Mouse (Mus musculus) heart, postnatal 0 days (tissue): ENCODE results near the gene Pigf. TPM values are rescaled to one million over a fixed set of nuclear protein-coding genes. Genes with fewer than 3 reads are reported as not detected.

Source experiments
- ATAC-seq: fragments of 200-750 bp; cut with Nextera tagmentation; 2 replicates; pipeline ENCODE4 v1.8.0; 2017; ENCODE audit warnings: low read depth, moderate number of reproducible peaks, moderate library complexity; ENCODE audit not compliant: insufficient read depth
- DNase-seq: peaks from one replicate; pipeline ENCODE4 v3.0.0-alpha.2; 2016; ENCODE audit warnings: low spot score
- H3K27ac ChIP-seq: fragments of 300-500 bp; sonication (generic); 2 replicates; pipeline ENCODE4 v1.5.1; 2014; ENCODE audit warnings: low read depth, mild to moderate bottlenecking
- H3K27me3 ChIP-seq: fragments of 300-500 bp; sonication (generic); 2 replicates; pipeline ENCODE4 v1.6.1; 2014; ENCODE audit warnings: low read length, mixed read lengths; ENCODE audit not compliant: control insufficient read depth, insufficient read depth
- H3K36me3 ChIP-seq: fragments of 300-500 bp; sonication (generic); replicated peaks from 2 replicates; pipeline ENCODE4 v1.6.1; 2014; ENCODE audit warnings: low read length, mixed read lengths; ENCODE audit not compliant: control insufficient read depth, insufficient read depth
- H3K4me1 ChIP-seq: fragments of 300-500 bp; sonication (generic); 2 replicates; pipeline ENCODE4 v1.6.1; 2014; ENCODE audit warnings: antibody characterized with exemption; ENCODE audit not compliant: control insufficient read depth, insufficient read depth
- H3K4me2 ChIP-seq: fragments of 300-500 bp; sonication (generic); 2 replicates; pipeline ENCODE4 v1.6.1; 2014; ENCODE audit warnings: low read depth, mild to moderate bottlenecking, low read length, moderate library complexity
- H3K4me3 ChIP-seq: fragments of 300-500 bp; sonication (generic); 2 replicates; pipeline ENCODE4 v1.5.1; 2014; ENCODE audit warnings: low read depth, low read length
- H3K9ac ChIP-seq: fragments of 300-500 bp; sonication (generic); replicated peaks from 2 replicates; pipeline ENCODE4 v1.6.1; 2014; ENCODE audit warnings: low read depth, low read length, mixed read lengths
- H3K9me3 ChIP-seq: fragments of 300-500 bp; sonication (generic); replicated peaks from 2 replicates; pipeline ENCODE4 v1.6.1; 2016; ENCODE audit warnings: low read length; ENCODE audit not compliant: control insufficient read depth
- CTCF ChIP-seq: IDR thresholded peaks from 2 replicates; pipeline ENCODE4 v1.5.1; 2016; ENCODE audit warnings: antibody characterized with exemption, control low read depth, low read depth
- EP300 ChIP-seq: IDR thresholded peaks from 2 replicates; pipeline ENCODE4 v1.6.1; 2016; ENCODE audit warnings: antibody characterized with exemption, low read depth
- WGBS: fragments of 180-500 bp; shearing (Covaris S2); extraction: QIAGEN DNeasy Blood & Tissue Kit; methylation state at CpG from one replicate; pipeline ENCODE4 v1.1.7; 2014; 5-methylcytosine and 5-hydroxymethylcytosine counted together
- polyA plus RNA-seq: library from polyadenylated mRNA; unstranded; fragments of >200 nt; fragmentation: Nextera tagmentation; extraction: Ambion mirVana; gene quantifications from 2 replicates; pipeline ENCODE4 v1.2.1, GENCODE M21; 2015
- total RNA-seq: library from RNA; depleted of rRNA; stranded (reverse); fragments of >200 nt; gene quantifications from 2 replicates; pipeline ENCODE4 v1.2.3, GENCODE M21; 2014; ENCODE audit warnings: low replicate concordance

The Pigf gene
- total and polyA plus RNA-seq, 2 experiments from 2014 or later = 9.0 to 10.1 TPM

GRCm38 (mm10) chr17:86981701-86982100 is 43.5 kb downstream of the Pigf start:
- Histone ChIP-seq H3K4me2 (no peak overlapping the region), H3K36me3 (peaks cover 12% of the 10 kb centered on the region; the same call in 1 of the 2 replicates), H3K27ac (no peak overlapping the region; the same call in 1 of the 2 replicates), H3K9ac (no peak overlapping the region), H3K4me3 (no peak overlapping the region), H3K4me1 (peaks cover 24% of the 10 kb centered on the region), H3K9me3 (no peaks in the 10 kb centered on the region), H3K27me3 (no peaks in the 10 kb centered on the region)
- no peak for TF ChIP-seq EP300
- no peak for TF ChIP-seq CTCF
- no peak for DNase-seq
- ATAC-seq = no peak
- 98% methylated on average over 2 of the region's 2 CpGs for WGBS

GRCm38 (mm10) chr17:86981205-86981604 is 44.0 kb downstream of the Pigf start:
- peaks cover 22% of the 10 kb centered on the region for H3K4me1 ChIP-seq
- H3K27ac ChIP-seq = no peak overlapping the region
- H3K9ac ChIP-seq = no peak overlapping the region
- no peak overlapping the region for H3K4me3 ChIP-seq
- ATAC-seq = no peak
- 100% methylated on average over 1 of the region's 1 CpGs for WGBS
- peaks cover 17% of the 10 kb centered on the region; the same call in 1 of the 2 replicates for H3K36me3 ChIP-seq
- DNase-seq = no peak
- H3K9me3 ChIP-seq = no peaks in the 10 kb centered on the region
- no peaks in the 10 kb centered on the region for H3K27me3 ChIP-seq
- TF ChIP-seq CTCF = no peak
- TF ChIP-seq EP300 = no peak
- H3K4me2 ChIP-seq = no peak overlapping the region

- H3K4me3 ChIP-seq = no peak overlapping the region
- H3K36me3 ChIP-seq = peaks cover 42% of the 10 kb centered on the region
- no peak overlapping the region for H3K4me2 ChIP-seq
- peaks cover 22% of the 10 kb centered on the region for H3K4me1 ChIP-seq
- H3K27ac ChIP-seq = no peak overlapping the region; the same call in 1 of the 2 replicates
- WGBS = 71% methylated on average over 6 of the region's 6 CpGs
- ATAC-seq (no peak), DNase-seq (no peak)
- H3K27me3 ChIP-seq = no peaks in the 10 kb centered on the region
- TF ChIP-seq CTCF (no peak), EP300 (no peak)
- H3K9me3 ChIP-seq = no peaks in the 10 kb centered on the region
- no peak overlapping the region for H3K9ac ChIP-seq
Observed at GRCm38 (mm10) chr17:86978496-86978895, 46.7 kb downstream of the Pigf start.

GRCm38 (mm10) chr17:86976387-86976786 is 48.8 kb downstream of the Pigf start:
- H3K36me3 ChIP-seq = peaks cover 51% of the 10 kb centered on the region
- H3K9ac ChIP-seq = no peak overlapping the region
- H3K27me3 ChIP-seq = no peaks in the 10 kb centered on the region
- ATAC-seq (no peak), DNase-seq (no peak)
- no peak for TF ChIP-seq CTCF
- no peak for TF ChIP-seq EP300
- no peak overlapping the region for H3K27ac ChIP-seq
- no peaks in the 10 kb centered on the region for H3K9me3 ChIP-seq
- 57% methylated on average over 10 of the region's 10 CpGs for whole genome bisulfite sequencing
- H3K4me2 ChIP-seq = no peak overlapping the region
- peaks cover 12% of the 10 kb centered on the region; the same call in 1 of the 2 replicates for H3K4me1 ChIP-seq
- H3K4me3 ChIP-seq = no peak overlapping the region

- Histone ChIP-seq H3K27me3 (no peaks in the 10 kb centered on the region), H3K36me3 (peaks cover 56% of the 10 kb centered on the region), H3K4me2 (no peak overlapping the region), H3K9me3 (no peaks in the 10 kb centered on the region), H3K4me3 (no peak overlapping the region), H3K27ac (no peak overlapping the region), H3K4me1 (peaks cover 29% of the 10 kb centered on the region), H3K9ac (no peak overlapping the region)
- TF ChIP-seq CTCF (no peak), EP300 (no peak)
- 92% methylated on average over 2 of the region's 2 CpGs for WGBS
- DNase-seq (no peak), ATAC-seq (no peak)
Observed at GRCm38 (mm10) chr17:86973097-86973496, 52.1 kb downstream of the Pigf start.

- ATAC-seq (no peak), DNase-seq (no peak)
- peaks cover 40% of the 10 kb centered on the region for H3K4me1 ChIP-seq
- no peak overlapping the region for H3K4me3 ChIP-seq
- H3K9me3 ChIP-seq = no peaks in the 10 kb centered on the region
- H3K36me3 ChIP-seq = peaks cover 54% of the 10 kb centered on the region
- H3K27ac ChIP-seq = no peak overlapping the region
- TF ChIP-seq EP300 (no peak), CTCF (no peak)
- 89% methylated on average over 7 of the region's 7 CpGs for WGBS
- no peak overlapping the region for H3K9ac ChIP-seq
- H3K27me3 ChIP-seq = no peaks in the 10 kb centered on the region
- no peak overlapping the region for H3K4me2 ChIP-seq
Observed at GRCm38 (mm10) chr17:86971860-86972259, 53.3 kb downstream of the Pigf start.
